In genomic region chr16:35540333-35541116, GRCm38 (mm10) we compare ENCODE assay signal across 8 mouse cellular contexts. TPM values are rescaled to one million over a fixed set of nuclear protein-coding genes. Genes with fewer than 3 reads are reported as not detected.
DNase-seq lines count a peak whose midpoint lies in the region; ATAC-seq and TF ChIP-seq lines count a peak whose summit lies in the region.

No protein-coding gene starts in this region.

- 1% methylated on average over 23 of the region's 23 CpGs for WGBS in cerebellum, adult 2 months
- under 1% methylated on average over 23 of the region's 23 CpGs for WGBS in forebrain, embryonic 16.5 days
- under 1% methylated on average over 23 of the region's 23 CpGs for WGBS in midbrain, embryonic 10.5 days
- WGBS in stomach, postnatal 0 days: 1% methylated on average over 23 of the region's 23 CpGs

- peak overlapping the region; percentile 91 for H3K9ac ChIP-seq in forebrain, embryonic 16.5 days (replicated peaks; ENCODE audit: low read depth, low read length)
- no peak overlapping the region for H3K9ac ChIP-seq in stomach, postnatal 0 days (ENCODE audit: low read length)

- peak; percentile 69; the same call in 1 of the 2 replicates for TF ChIP-seq CTCF in cerebellum, adult 2 months (IDR thresholded peaks at IDR 0.05; ENCODE audit: borderline replicate concordance, insufficient read depth, low read depth, low read length)
- peak; percentile 84 for TF ChIP-seq CTCF in stomach, postnatal 0 days (IDR thresholded peaks at IDR 0.05; ENCODE audit: low read depth)

- peak; percentile 83 for DNase-seq in NIH3T3 (ENCODE audit: low read depth)
- peak; percentile 62 to 71 for DNase-seq in cerebellum, adult 2 months
- DNase-seq in hindlimb bud, embryonic 11.5 days (ENCODE audit: extremely low spot score, low read depth, low spot score): peak; percentile 88
- peak; percentile 68 to 78 for DNase-seq in left cerebral cortex, postnatal 14 days (ENCODE audit: low spot score in 2 of 2)
- peak; percentile 66 for DNase-seq in midbrain, embryonic 10.5 days (ENCODE audit: low spot score)
- peak; percentile 16 for DNase-seq in stomach, postnatal 0 days (ENCODE audit: low spot score)
- DNase-seq in yolk sac, embryonic 10.5 days (ENCODE audit: low spot score): no peak

- H3K4me1 ChIP-seq in cerebellum, adult 2 months (ENCODE audit: control insufficient read depth, insufficient read depth, low read length): no peaks in the 10 kb centered on the region
- H3K4me1 ChIP-seq in forebrain, embryonic 16.5 days (replicated peaks; ENCODE audit: control insufficient read depth, insufficient read depth, low read length): peaks cover 26% of the 10 kb centered on the region
- peaks cover 51% of the 10 kb centered on the region for H3K4me1 ChIP-seq in midbrain, embryonic 10.5 days
- H3K4me1 ChIP-seq in stomach, postnatal 0 days (replicated peaks; ENCODE audit: control insufficient read depth, insufficient read depth): no peaks in the 10 kb centered on the region; the same call in 1 of the 2 replicates

- peak overlapping the region; percentile 68 for H3K4me3 ChIP-seq in cerebellum, adult 2 months (replicated peaks; ENCODE audit: insufficient read depth, low read depth, low read length)
- peak overlapping the region; percentile 83 for H3K4me3 ChIP-seq in forebrain, embryonic 16.5 days (replicated peaks; ENCODE audit: low read length)
- H3K4me3 ChIP-seq in midbrain, embryonic 10.5 days: peak overlapping the region; percentile 95
- peak overlapping the region; percentile 51 for H3K4me3 ChIP-seq in stomach, postnatal 0 days (ENCODE audit: low read depth, low read length)

- no peaks in the 10 kb centered on the region for H3K36me3 ChIP-seq in forebrain, embryonic 16.5 days (ENCODE audit: control insufficient read depth, insufficient read depth)
- peaks cover 22% of the 10 kb centered on the region for H3K36me3 ChIP-seq in midbrain, embryonic 10.5 days
- H3K36me3 ChIP-seq in stomach, postnatal 0 days (ENCODE audit: control insufficient read depth, insufficient read depth, low read length): no peaks in the 10 kb centered on the region

- H3K27ac ChIP-seq in cerebellum, adult 2 months (ENCODE audit: insufficient read depth, low read length): no peak overlapping the region
- H3K27ac ChIP-seq in forebrain, embryonic 16.5 days (ENCODE audit: low read length): peak overlapping the region; percentile 76
- H3K27ac ChIP-seq in midbrain, embryonic 10.5 days (replicated peaks): peak overlapping the region; percentile 99
- H3K27ac ChIP-seq in stomach, postnatal 0 days (replicated peaks): no peak overlapping the region

- no peaks in the 10 kb centered on the region for H3K9me3 ChIP-seq in forebrain, embryonic 16.5 days (ENCODE audit: control insufficient read depth, low read length)
- H3K9me3 ChIP-seq in midbrain, embryonic 10.5 days (replicated peaks): no peaks in the 10 kb centered on the region
- H3K9me3 ChIP-seq in stomach, postnatal 0 days (ENCODE audit: control insufficient read depth, low read length): no peaks in the 10 kb centered on the region

- no peaks in the 10 kb centered on the region; the same call in 1 of the 2 replicates for H3K27me3 ChIP-seq in cerebellum, adult 2 months (ENCODE audit: control insufficient read depth, insufficient read depth, low read length)
- no peaks in the 10 kb centered on the region for H3K27me3 ChIP-seq in forebrain, embryonic 16.5 days (replicated peaks; ENCODE audit: control insufficient read depth, insufficient read depth, low read length)
- H3K27me3 ChIP-seq in midbrain, embryonic 10.5 days (ENCODE audit: low read depth, poor library complexity, severe bottlenecking): peaks cover 65% of the 10 kb centered on the region
- peaks cover 6% of the 10 kb centered on the region; the same call in 1 of the 2 replicates for H3K27me3 ChIP-seq in stomach, postnatal 0 days (ENCODE audit: control insufficient read depth, insufficient read depth, low read length)

- H3K4me2 ChIP-seq in forebrain, embryonic 16.5 days (ENCODE audit: low read length): peak overlapping the region; percentile 94
- H3K4me2 ChIP-seq in stomach, postnatal 0 days (replicated peaks; ENCODE audit: low read depth): peak overlapping the region; percentile 95

- TF ChIP-seq POLR2A in cerebellum, adult 2 months (IDR thresholded peaks at IDR 0.05; ENCODE audit: borderline replicate concordance, insufficient read depth, low read length): no peak

- peak; percentile 34 for ATAC-seq in forebrain, embryonic 16.5 days
- peak; percentile 54; the same call in 1 of the 2 replicates for ATAC-seq in stomach, postnatal 0 days (ENCODE audit: low FRiP score, low TSS enrichment)

- TF ChIP-seq EP300 in stomach, postnatal 0 days (optimal IDR thresholded peaks at IDR 0.05): no peak

- intact Hi-C loops in left cerebral cortex, postnatal 14 days (cut with DNase I): loop anchor here (1.0 to 5.0 kb wide), 4 partner anchors 42 to 277 kb away; no protein-coding TSS in a partner anchor

RNA-seq across cellular contexts. Expression of gene Sema5b, which starts 0.4 kb away (rescaled TPM):
- 10.7 and 13.5 TPM in 2 replicates for polyA plus RNA-seq in cerebellum, adult 2 months (2012; rRNA removed)
- polyA plus RNA-seq in forebrain, embryonic 16.5 days (2015; fragmentation: Nextera tagmentation; extraction: Ambion mirVana): 22.3 and 30.1 TPM in 2 replicates
- total RNA-seq in left cerebral cortex, postnatal 14 days (2021): 10 to 100 TPM; 17.3 to 21.7 TPM
- polyA plus RNA-seq in midbrain, embryonic 10.5 days (2016; fragmentation: Nextera tagmentation; extraction: Ambion mirVana): 59.1 and 72.3 TPM in 2 replicates
- 0.56 and 0.70 TPM in 2 replicates for polyA plus RNA-seq in stomach, postnatal 0 days (2015; fragmentation: Nextera tagmentation; extraction: Ambion mirVana)

RNA-seq across cellular contexts. Expression of gene Pdia5, which starts 49.9 kb away (rescaled TPM):
- polyA plus RNA-seq in cerebellum, adult 2 months (2012; rRNA removed): 2.3 and 3.4 TPM in 2 replicates
- 9.8 and 10.4 TPM in 2 replicates for polyA plus RNA-seq in forebrain, embryonic 16.5 days (2015; fragmentation: Nextera tagmentation; extraction: Ambion mirVana)
- total RNA-seq in left cerebral cortex, postnatal 14 days (2021): 1 to 10 TPM; 3.8 to 4.3 TPM
- 20.9 and 24.5 TPM in 2 replicates for polyA plus RNA-seq in midbrain, embryonic 10.5 days (2016; fragmentation: Nextera tagmentation; extraction: Ambion mirVana)
- polyA plus RNA-seq in stomach, postnatal 0 days (2015; fragmentation: Nextera tagmentation; extraction: Ambion mirVana): 32.9 and 35.2 TPM in 2 replicates

Comparison
In these comparisons a context has a peak if more than half of its experiments do, and no peak if none do; other contexts are left out.
1. H3K27ac ChIP-seq: peak in forebrain, embryonic 16.5 days (single experiment) and midbrain, embryonic 10.5 days (single experiment); none in cerebellum, adult 2 months (single experiment) and stomach, postnatal 0 days (single experiment).
2. Peak in every context shown above with its lines, with median percentiles within 50 percentile points of each other: H3K4me3 ChIP-seq.